Mouse (Mus musculus) brain, embryonic 18.5 days (tissue): Measurements from ENCODE around the gene Gm5799.
"Not testable (repeated sequence)": the region's sequence is repeated elsewhere in the genome, so short reads cannot be mapped to it uniquely, and the experiment has no call there.

Source experiments
- DNase-seq: peaks from one replicate; pipeline ENCODE4 v3.0.0-alpha.2; 2012; ENCODE audit warnings: low read depth, low spot score

Gm5799 gene

GRCm38 (mm10) chr14:43543276-43543675, at the start of gene Gm5799:
Gene Gm5799, plus strand, starts transcription at chr14:43543576.
- DNase-seq: not testable (repeated sequence)

- DNase-seq: not testable (repeated sequence)
Measured at GRCm38 (mm10) chr14:43531052-43532010, 12.0 kb upstream of the Gm5799 start.

- DNase-seq: not testable (repeated sequence)
Measured at GRCm38 (mm10) chr14:43532011-43532383, 11.4 kb upstream of the Gm5799 start.

GRCm38 (mm10) chr14:43532387-43532786, 11.0 kb upstream of the Gm5799 start:
- not testable (repeated sequence) for DNase-seq

GRCm38 (mm10) chr14:43538144-43538543, 5.2 kb upstream of the Gm5799 start:
- DNase-seq: not testable (repeated sequence)

- not testable (repeated sequence) for DNase-seq
Measured at GRCm38 (mm10) chr14:43546281-43546680, 2.9 kb downstream of the Gm5799 start.

GRCm38 (mm10) chr14:43552271-43552670, 8.9 kb downstream of the Gm5799 start:
- not testable (repeated sequence) for DNase-seq

- not testable (repeated sequence) for DNase-seq
Measured at GRCm38 (mm10) chr14:43577969-43578368, 34.6 kb downstream of the Gm5799 start.

GRCm38 (mm10) chr14:43579046-43579445, 35.7 kb downstream of the Gm5799 start, which contains the start of gene Gm17654:
Gene Gm17654, minus strand, starts transcription at chr14:43579146.
- not testable (repeated sequence) for DNase-seq
